Mouse (Mus musculus) forebrain, embryonic 13.5 days (tissue): ENCODE measurements at regions not wholly inside any gene's neighbourhood (a gene's known extent, or its start where the extent isn't known, plus 50 kb on each side); places are given as distances from the start of the nearest gene placed in this dataset.

Source experiments
- ATAC-seq: fragments of 200-750 bp; cut with Nextera tagmentation; 2 replicates; pipeline ENCODE4 v1.8.0; 2017
- H3K27ac ChIP-seq: fragments of 300-500 bp; sonication (generic); 2 replicates; pipeline ENCODE4 v1.5.1; 2015; ENCODE audit warnings: inconsistent platforms, mild to moderate bottlenecking, moderate library complexity
- H3K27me3 ChIP-seq: fragments of 300-500 bp; sonication (generic); 2 replicates; pipeline ENCODE4 v1.6.1; 2015; ENCODE audit warnings: mild to moderate bottlenecking, inconsistent platforms
- H3K36me3 ChIP-seq: fragments of 300-500 bp; sonication (generic); 2 replicates; pipeline ENCODE4 v1.6.1; 2015; ENCODE audit warnings: mild to moderate bottlenecking, inconsistent platforms; ENCODE audit not compliant: poor library complexity, severe bottlenecking
- H3K4me1 ChIP-seq: fragments of 300-500 bp; sonication (generic); 2 replicates; pipeline ENCODE4 v1.6.1; 2015; ENCODE audit warnings: inconsistent platforms
- H3K4me2 ChIP-seq: fragments of 300-500 bp; sonication (generic); 2 replicates; pipeline ENCODE4 v1.6.1; 2015; ENCODE audit warnings: inconsistent platforms, mild to moderate bottlenecking, moderate library complexity
- H3K4me3 ChIP-seq: fragments of 300-500 bp; sonication (generic); 2 replicates; pipeline ENCODE4 v1.5.1; 2015; ENCODE audit warnings: mild to moderate bottlenecking, inconsistent platforms
- H3K9ac ChIP-seq: fragments of 300-500 bp; sonication (generic); 2 replicates; pipeline ENCODE4 v1.6.1; 2015; ENCODE audit warnings: mild to moderate bottlenecking, inconsistent platforms
- H3K9me3 ChIP-seq: fragments of 300-500 bp; sonication (generic); replicated peaks from 2 replicates; pipeline ENCODE4 v1.6.1; 2016; ENCODE audit warnings: inconsistent platforms
- WGBS: fragments of 180-500 bp; shearing (Covaris S2); methylation state at CpG from one replicate; pipeline ENCODE4 v1.1.7; 2015; 5-methylcytosine and 5-hydroxymethylcytosine counted together

- Histone ChIP-seq H3K9ac (no peak overlapping the region), H3K9me3 (no peaks in the 10 kb centered on the region), H3K4me2 (no peak overlapping the region), H3K4me3 (no peak overlapping the region), H3K4me1 (peaks cover 6% of the 10 kb centered on the region; the same call in 1 of the 2 replicates), H3K27me3 (no peaks in the 10 kb centered on the region), H3K36me3 (no peaks in the 10 kb centered on the region), H3K27ac (peak overlapping the region; percentile 65)
- peak; percentile 92 for ATAC-seq
- WGBS: 68% methylated on average over 8 of the region's 8 CpGs
These were observed 127.1 kb upstream of the Gm4791 start for GRCm38 (mm10) chr9:46871211-46871994.

GRCm38 (mm10) chr9:46863934-46864333, 134.6 kb upstream of the Gm4791 start:
- Histone ChIP-seq H3K27ac (no peak overlapping the region), H3K27me3 (no peaks in the 10 kb centered on the region), H3K9me3 (no peaks in the 10 kb centered on the region), H3K4me2 (no peak overlapping the region), H3K4me1 (peaks cover 17% of the 10 kb centered on the region; the same call in 1 of the 2 replicates), H3K9ac (no peak overlapping the region), H3K36me3 (no peaks in the 10 kb centered on the region), H3K4me3 (no peak overlapping the region)
- 32% methylated on average over 4 of the region's 4 CpGs for WGBS
- peak; percentile 62; the same call in 1 of the 2 replicates for ATAC-seq

DNA sequence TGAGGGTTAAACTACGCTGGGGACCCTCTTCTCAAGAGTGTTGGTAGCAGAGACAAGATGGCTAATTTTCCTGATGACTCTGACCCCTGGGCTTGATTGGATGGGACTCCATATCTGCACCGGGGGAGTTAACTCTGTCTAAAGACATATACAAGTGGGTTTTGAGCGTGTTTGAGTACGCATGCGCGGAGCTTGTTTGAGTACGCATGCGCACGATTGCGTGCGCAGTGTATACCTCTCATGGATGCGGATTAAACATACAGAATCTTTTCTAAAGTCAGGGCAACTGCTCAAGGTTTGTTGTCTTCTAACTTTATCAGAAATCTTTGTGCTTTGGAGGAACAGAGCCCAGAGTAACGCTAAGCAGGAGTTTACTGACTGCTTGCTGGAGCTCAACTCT, 146.8 kb upstream of the Gm4791 start:
- Histone ChIP-seq H3K4me1 (no peaks in the 10 kb centered on the region), H3K36me3 (no peaks in the 10 kb centered on the region), H3K9ac (no peak overlapping the region), H3K4me3 (no peak overlapping the region), H3K4me2 (no peak overlapping the region), H3K27me3 (peaks cover 6% of the 10 kb centered on the region; the same call in 1 of the 2 replicates), H3K9me3 (no peaks in the 10 kb centered on the region), H3K27ac (no peak overlapping the region)
- ATAC-seq: no peak
- WGBS: 93% methylated on average over 13 of the region's 13 CpGs

DNA sequence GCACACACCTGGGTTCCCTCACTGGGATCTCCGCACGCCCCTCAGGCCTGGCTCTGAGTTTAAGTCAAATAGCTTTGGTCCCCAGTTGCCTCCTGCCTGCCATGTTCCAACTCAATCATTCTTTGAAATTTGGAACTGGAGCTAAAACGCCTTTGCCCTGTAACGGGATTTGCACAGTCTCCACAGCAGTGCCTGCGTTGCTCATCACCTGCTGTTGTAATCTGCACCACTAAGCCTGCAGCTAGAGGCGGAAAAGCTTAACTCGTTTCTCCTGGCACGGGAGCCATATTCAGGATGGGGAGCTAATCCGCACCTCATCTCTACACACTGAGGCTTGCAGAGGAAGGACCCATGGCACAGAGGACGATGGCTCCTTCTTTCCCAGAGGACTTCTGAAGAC, 147.2 kb upstream of the Gm4791 start:
- 56% methylated on average over 10 of the region's 10 CpGs for WGBS
- peaks cover 6% of the 10 kb centered on the region; the same call in 1 of the 2 replicates for H3K27me3 ChIP-seq
- no peaks in the 10 kb centered on the region for H3K36me3 ChIP-seq
- H3K9ac ChIP-seq: no peak overlapping the region
- H3K9me3 ChIP-seq: no peaks in the 10 kb centered on the region
- H3K4me2 ChIP-seq: no peak overlapping the region
- no peak overlapping the region for H3K27ac ChIP-seq
- no peak for ATAC-seq
- no peak overlapping the region for H3K4me3 ChIP-seq
- H3K4me1 ChIP-seq: no peaks in the 10 kb centered on the region

GRCm38 (mm10) chr9:46845276-46845675, 153.3 kb upstream of the Gm4791 start:
- H3K36me3 ChIP-seq: no peaks in the 10 kb centered on the region
- no peak overlapping the region for H3K9ac ChIP-seq
- no peaks in the 10 kb centered on the region for H3K9me3 ChIP-seq
- H3K27ac ChIP-seq: no peak overlapping the region
- 69% methylated on average over 3 of the region's 3 CpGs for WGBS
- no peak overlapping the region for H3K4me3 ChIP-seq
- no peaks in the 10 kb centered on the region for H3K4me1 ChIP-seq
- no peak overlapping the region for H3K4me2 ChIP-seq
- ATAC-seq: no peak
- no peaks in the 10 kb centered on the region for H3K27me3 ChIP-seq

DNA sequence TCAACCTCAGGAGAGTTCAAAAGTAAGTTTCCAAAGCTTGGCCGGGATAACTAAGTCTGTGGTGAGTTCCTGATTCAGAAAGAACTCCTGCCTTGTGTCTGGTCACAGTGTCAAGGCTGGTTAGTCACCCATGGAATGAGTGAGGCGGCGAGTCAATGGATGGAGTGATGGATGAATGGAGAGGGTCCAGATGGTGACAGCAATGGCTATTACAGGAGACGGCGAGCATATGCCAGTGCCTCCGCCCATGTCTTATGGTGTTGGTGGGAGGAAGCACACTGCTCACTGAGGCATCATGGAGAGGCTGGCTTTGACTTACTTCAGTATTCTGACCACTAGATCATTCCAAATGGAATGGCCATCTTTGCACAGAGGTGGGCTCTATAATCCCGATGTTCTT, 154.8 kb upstream of the Gm4791 start:
- Histone ChIP-seq H3K4me1 (no peaks in the 10 kb centered on the region), H3K36me3 (no peaks in the 10 kb centered on the region), H3K4me3 (no peak overlapping the region), H3K9me3 (no peaks in the 10 kb centered on the region), H3K4me2 (no peak overlapping the region), H3K9ac (no peak overlapping the region), H3K27ac (no peak overlapping the region), H3K27me3 (no peaks in the 10 kb centered on the region)
- ATAC-seq: no peak
- WGBS: 92% methylated on average over 7 of the region's 7 CpGs

- WGBS: 91% methylated on average over 6 of the region's 6 CpGs
These were observed 157.0 kb upstream of the Gm4791 start for GRCm38 (mm10) chr9:46841571-46841970.

DNA sequence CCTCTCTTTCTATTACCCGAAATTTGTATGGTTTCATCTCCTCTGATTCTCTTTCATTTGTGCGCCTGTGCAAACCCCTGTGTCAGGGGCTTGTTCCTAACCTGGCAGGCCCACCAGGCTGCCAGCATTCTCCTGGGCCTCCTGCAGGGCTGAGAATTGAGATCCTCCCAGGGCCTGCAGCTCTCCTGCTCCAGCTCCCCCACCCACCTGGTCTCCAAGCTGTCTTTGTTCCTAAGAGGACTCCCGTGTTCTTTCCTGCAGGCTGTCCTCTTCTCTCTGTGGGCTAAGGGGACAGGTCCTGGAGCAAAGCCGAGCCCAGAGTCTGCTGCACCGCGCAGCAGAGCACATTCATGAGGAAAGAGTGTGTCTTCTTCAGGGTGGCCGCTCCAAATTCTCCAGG, 163.3 kb upstream of the Gm4791 start:
- no peak for ATAC-seq
- Histone ChIP-seq H3K9ac (no peak overlapping the region), H3K4me1 (peaks cover 17% of the 10 kb centered on the region), H3K36me3 (no peaks in the 10 kb centered on the region), H3K9me3 (no peaks in the 10 kb centered on the region), H3K4me2 (no peak overlapping the region), H3K27me3 (no peaks in the 10 kb centered on the region), H3K27ac (no peak overlapping the region), H3K4me3 (no peak overlapping the region)
- 29% methylated on average over 7 of the region's 7 CpGs for WGBS

More at GRCm38 (mm10) chr9:46841571-46841970, 157.0 kb upstream of the Gm4791 start:
- no peak for ATAC-seq
- Histone ChIP-seq H3K4me2 (no peak overlapping the region), H3K4me3 (no peak overlapping the region), H3K9ac (no peak overlapping the region), H3K9me3 (no peaks in the 10 kb centered on the region), H3K27me3 (no peaks in the 10 kb centered on the region), H3K27ac (no peak overlapping the region), H3K36me3 (no peaks in the 10 kb centered on the region), H3K4me1 (no peaks in the 10 kb centered on the region)

DNA sequence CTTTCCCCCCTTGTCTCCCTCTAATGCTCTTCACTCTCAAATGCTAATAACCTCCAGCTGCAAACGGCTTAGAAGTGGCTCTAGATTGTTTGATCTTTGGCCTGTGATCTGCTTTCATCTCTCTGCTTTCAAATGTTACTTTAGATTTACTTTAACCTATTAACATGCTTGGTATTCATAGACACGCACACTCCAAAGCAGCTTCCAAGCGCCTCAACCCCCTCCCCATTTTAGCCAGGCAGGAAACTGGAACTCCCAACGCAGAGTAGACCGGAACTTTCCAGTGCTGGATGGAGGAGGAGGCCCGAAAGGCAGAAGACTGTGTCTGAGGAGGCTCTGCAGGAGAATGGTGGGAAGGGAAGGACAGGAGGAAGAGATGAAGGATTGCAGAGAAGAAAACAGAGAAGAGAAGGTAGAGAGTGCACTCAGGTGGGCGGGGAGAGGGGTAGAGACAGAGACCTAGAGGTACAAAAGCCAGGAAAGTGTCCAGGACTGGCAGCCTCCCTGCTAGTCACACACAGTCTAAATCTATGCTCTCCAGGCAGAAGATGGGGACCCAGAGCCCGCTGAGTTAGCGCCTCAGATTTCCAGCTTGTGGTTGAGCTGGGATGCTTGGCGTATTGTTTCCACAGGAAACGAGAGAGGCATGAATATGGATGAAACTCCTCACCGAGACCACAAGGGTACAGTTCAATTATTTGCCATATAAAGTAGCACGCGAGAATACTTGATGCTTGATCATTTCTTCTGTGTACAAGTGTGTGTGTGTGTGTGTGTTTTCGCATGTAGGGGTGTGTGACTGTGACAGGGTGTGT, 167.6 kb upstream of the Gm4791 start:
- peak overlapping the region; percentile 40; the same call in 1 of the 2 replicates for H3K27ac ChIP-seq

DNA sequence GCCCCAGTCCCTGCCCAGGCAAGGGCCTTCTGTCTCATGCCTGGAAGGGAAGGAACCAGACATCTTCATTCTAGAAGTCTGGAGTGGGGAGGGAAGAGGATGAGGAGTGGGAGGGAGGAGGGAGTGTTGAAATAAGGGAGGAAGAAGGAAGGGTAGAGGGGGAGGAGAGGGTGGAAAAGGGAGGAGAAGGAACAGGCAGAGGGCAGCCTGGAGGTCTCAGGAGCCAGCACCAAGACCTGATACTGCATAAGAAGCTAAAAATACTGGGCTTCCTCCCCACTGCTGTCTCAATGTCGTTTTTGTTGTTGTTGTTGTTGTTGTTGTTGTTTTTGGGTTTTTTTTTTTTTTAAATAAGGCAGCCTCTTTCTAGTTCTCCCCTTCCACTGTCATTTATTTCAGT, 168.2 kb upstream of the Gm4791 start:
- Histone ChIP-seq H3K9ac (no peak overlapping the region), H3K4me3 (no peak overlapping the region), H3K4me1 (peaks cover 17% of the 10 kb centered on the region), H3K4me2 (no peak overlapping the region), H3K36me3 (no peaks in the 10 kb centered on the region), H3K9me3 (no peaks in the 10 kb centered on the region), H3K27ac (no peak overlapping the region), H3K27me3 (0 out of 2 replicates have a peak, but pooled peaks cover 5% of the 10 kb centered on the region)
- no peak for ATAC-seq
- 9% methylated on average over 1 of the region's 1 CpGs for WGBS

More for the DNA sequence above, 167.6 kb upstream of the Gm4791 start:
- Histone ChIP-seq H3K4me3 (no peak overlapping the region), H3K36me3 (no peaks in the 10 kb centered on the region), H3K9me3 (no peaks in the 10 kb centered on the region), H3K4me2 (0 out of 2 replicates have a peak overlapping the region, but pooled peaks have one; percentile 4), H3K4me1 (peaks cover 18% of the 10 kb centered on the region), H3K9ac (no peak overlapping the region), H3K27me3 (0 out of 2 replicates have a peak, but pooled peaks cover 5% of the 10 kb centered on the region)
- ATAC-seq: no peak
- 25% methylated on average over 15 of the region's 15 CpGs for WGBS

DNA sequence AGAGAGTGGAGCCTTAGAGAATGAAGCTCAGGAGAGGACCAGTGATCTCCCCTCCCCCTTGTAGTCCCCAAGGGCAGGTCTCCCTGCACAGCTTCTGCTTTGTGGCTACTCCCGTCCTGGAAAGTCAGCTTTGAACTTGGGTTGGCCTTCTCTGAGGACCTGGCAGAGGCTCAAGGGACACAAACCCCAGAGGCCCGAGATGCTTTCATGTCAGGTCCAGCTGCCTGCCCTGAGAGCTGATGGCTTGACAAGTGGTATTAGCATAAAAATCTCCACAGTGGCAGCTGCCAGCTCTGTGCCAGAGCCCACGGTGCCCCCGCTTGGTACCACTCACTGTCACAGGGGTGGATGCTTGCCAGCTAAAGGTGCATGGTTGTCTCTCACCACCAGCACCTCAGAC, 173.8 kb upstream of the Gm4791 start:
- H3K9ac ChIP-seq: no peak overlapping the region
- H3K27me3 ChIP-seq: 0 out of 2 replicates have a peak, but pooled peaks cover 5% of the 10 kb centered on the region
- no peak overlapping the region for H3K4me2 ChIP-seq
- no peaks in the 10 kb centered on the region for H3K9me3 ChIP-seq
- ATAC-seq: no peak
- H3K4me1 ChIP-seq: peaks cover 8% of the 10 kb centered on the region; the same call in 1 of the 2 replicates
- H3K36me3 ChIP-seq: no peaks in the 10 kb centered on the region
- no peak overlapping the region for H3K27ac ChIP-seq
- 73% methylated on average over 4 of the region's 4 CpGs for WGBS
- H3K4me3 ChIP-seq: no peak overlapping the region

- Histone ChIP-seq H3K27me3 (peaks cover 5% of the 10 kb centered on the region; the same call in 1 of the 2 replicates), H3K4me2 (no peak overlapping the region), H3K27ac (no peak overlapping the region), H3K9me3 (no peaks in the 10 kb centered on the region), H3K36me3 (no peaks in the 10 kb centered on the region), H3K4me1 (peaks cover 12% of the 10 kb centered on the region), H3K9ac (no peak overlapping the region), H3K4me3 (no peak overlapping the region)
- 71% methylated on average over 7 of the region's 7 CpGs for WGBS
- no peak for ATAC-seq
These were observed 178.7 kb upstream of the Gm4791 start for GRCm38 (mm10) chr9:46819808-46820207.
